Mouse (Mus musculus) cortical plate, adult 2 months (tissue): ENCODE data around the gene Zbtb16. TPM values are rescaled to one million over a fixed set of nuclear protein-coding genes. Genes with fewer than 3 reads are reported as not detected.

Experiments used
- H3K27ac ChIP-seq: fragments of 200-500 bp; 2 replicates; pipeline ENCODE4 v1.5.1; 2012; ENCODE audit warnings: low read length, control low read depth, inconsistent platforms; ENCODE audit not compliant: insufficient read depth
- H3K4me1 ChIP-seq: fragments of 200-500 bp; 2 replicates; pipeline ENCODE4 v1.6.1; 2011; ENCODE audit warnings: low read length; ENCODE audit not compliant: control insufficient read depth, insufficient read depth
- H3K4me3 ChIP-seq: fragments of 200-500 bp; 2 replicates; pipeline ENCODE4 v1.5.1; 2011; ENCODE audit warnings: mild to moderate bottlenecking, low read length, control low read depth; ENCODE audit not compliant: insufficient read depth
- CTCF ChIP-seq: fragments of 200-500 bp; IDR thresholded peaks from 2 replicates; pipeline ENCODE4 v1.5.1; 2011; ENCODE audit warnings: mild to moderate bottlenecking, control low read depth, low read length; ENCODE audit not compliant: insufficient read depth; ENCODE audit errors: extremely low read depth
- POLR2A ChIP-seq: fragments of 200-500 bp; IDR thresholded peaks from 2 replicates; pipeline ENCODE4 v1.6.1; 2011; ENCODE audit warnings: mild to moderate bottlenecking, low read length, control low read depth; ENCODE audit not compliant: insufficient read depth; ENCODE audit errors: extremely low read depth
- polyA plus RNA-seq: library from polyadenylated mRNA; depleted of rRNA; stranded (reverse); fragments of >200 nt; gene quantifications from 2 replicates; pipeline ENCODE4 v1.2.3, GENCODE M21; 2012

The Zbtb16 gene
- polyA plus RNA-seq, 1 experiment = 22.0 TPM

DNA sequence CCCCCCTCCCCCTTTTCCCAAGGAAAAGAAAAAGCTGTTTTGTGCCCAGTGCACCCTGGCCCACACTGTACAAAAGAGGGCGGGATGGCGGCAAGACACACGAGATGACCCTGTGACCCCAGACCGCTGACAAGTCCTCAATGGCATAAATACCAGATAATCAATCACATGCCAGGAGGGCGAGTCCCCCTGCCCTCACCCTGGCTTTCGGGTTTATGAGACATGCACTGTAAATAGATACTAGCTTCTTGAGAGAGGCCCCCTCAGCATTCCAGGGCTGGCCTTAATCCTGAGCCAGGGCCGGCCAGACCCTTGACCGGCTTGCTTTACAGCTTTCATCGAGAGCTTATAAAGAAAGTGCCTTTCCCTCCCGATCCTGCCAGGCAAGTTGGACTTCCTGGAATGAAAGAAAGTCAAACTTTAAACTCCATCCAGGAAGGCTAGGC lies 141.4 kb downstream of the Zbtb16 start:
- Histone ChIP-seq H3K4me3 (no peak overlapping the region), H3K27ac (no peak overlapping the region), H3K4me1 (0 out of 2 replicates have a peak, but pooled peaks cover 3% of the 10 kb centered on the region)
- TF ChIP-seq CTCF (no peak), POLR2A (no peak)

DNA sequence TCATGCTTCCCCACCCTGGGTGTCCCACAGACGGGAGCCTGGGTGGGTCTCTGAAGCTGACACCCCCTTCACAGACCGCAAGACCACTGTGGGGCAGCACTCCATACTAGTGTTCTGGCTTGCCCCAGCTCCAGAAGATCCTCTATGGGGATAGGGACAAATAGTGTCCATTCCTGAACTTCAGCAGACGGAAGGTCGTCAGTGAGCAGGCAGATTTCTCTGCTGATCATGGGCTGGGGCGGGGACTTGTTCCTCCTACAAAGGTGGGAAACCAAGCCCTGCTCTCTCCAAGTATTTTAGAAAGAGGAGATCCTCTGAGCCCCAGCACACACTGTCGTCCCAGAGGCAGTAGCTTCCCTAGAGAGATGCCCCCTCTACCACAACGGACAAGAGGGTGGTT lies 142.3 kb downstream of the Zbtb16 start:
- H3K4me3 ChIP-seq = no peak overlapping the region
- TF ChIP-seq CTCF (no peak), POLR2A (no peak)
- H3K4me1 ChIP-seq = 0 out of 2 replicates have a peak, but pooled peaks cover 3% of the 10 kb centered on the region
- no peak overlapping the region for H3K27ac ChIP-seq

DNA sequence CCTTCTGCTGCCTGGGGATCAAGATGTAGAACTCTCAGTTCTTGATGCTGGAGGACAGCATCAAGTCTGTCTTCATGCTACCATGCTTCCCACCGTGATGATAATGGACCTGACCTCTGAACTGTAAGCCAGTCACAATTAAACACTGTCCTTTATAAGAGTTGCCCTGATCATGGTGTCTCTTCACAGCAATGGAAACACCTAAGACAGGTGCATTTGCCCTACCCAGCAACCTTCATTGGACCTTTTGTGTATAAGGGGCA lies 146.4 kb downstream of the Zbtb16 start:
- H3K4me1 ChIP-seq = peaks cover 6% of the 10 kb centered on the region; the same call in 1 of the 2 replicates
- TF ChIP-seq POLR2A = no peak
- TF ChIP-seq CTCF = no peak
- H3K27ac ChIP-seq = no peak overlapping the region
- H3K4me3 ChIP-seq = no peak overlapping the region

DNA sequence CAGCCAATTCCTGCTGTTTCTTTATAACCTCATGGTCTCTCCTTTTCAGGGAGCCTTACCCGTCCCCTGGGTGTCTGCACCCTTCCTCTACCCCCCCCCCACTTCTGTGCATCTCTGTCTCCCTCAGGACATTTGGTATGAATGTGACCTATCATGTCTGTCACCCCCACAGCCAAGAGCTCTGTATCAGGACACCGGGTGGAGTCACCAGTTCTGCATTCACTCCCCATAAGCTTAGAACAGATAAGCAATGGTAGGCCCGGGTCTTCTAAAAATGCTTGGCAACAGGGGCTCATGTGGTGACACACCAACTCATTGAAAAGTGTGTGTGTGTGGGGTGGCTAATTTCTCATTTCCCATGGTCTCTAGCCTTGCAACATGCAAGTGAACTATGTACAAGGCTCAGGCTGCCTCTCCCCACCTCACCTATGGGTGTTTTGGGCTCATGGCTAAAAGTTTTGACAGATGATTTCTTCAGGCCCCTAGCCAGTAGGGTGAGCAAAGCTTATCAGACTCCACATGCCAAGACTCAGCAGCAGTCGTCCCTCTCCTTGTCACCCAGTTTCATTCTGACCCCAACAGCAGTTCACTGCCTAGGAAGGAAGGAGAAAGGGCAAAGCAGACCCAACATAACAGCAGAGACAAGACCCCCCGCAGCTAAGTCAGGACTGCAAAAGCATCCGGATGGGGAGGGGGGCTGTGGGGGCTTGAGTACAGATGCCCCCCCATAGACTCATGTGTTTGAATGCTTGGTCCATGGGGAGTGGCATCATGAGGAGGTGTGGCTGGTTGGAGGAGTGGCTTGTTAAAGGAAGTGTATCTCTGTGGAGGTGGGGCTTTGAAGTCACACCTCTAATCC lies 146.9 kb downstream of the Zbtb16 start:
- Histone ChIP-seq H3K27ac (no peak overlapping the region), H3K4me3 (no peak overlapping the region), H3K4me1 (peaks cover 7% of the 10 kb centered on the region; the same call in 1 of the 2 replicates)
- TF ChIP-seq CTCF (no peak), POLR2A (no peak)

DNA sequence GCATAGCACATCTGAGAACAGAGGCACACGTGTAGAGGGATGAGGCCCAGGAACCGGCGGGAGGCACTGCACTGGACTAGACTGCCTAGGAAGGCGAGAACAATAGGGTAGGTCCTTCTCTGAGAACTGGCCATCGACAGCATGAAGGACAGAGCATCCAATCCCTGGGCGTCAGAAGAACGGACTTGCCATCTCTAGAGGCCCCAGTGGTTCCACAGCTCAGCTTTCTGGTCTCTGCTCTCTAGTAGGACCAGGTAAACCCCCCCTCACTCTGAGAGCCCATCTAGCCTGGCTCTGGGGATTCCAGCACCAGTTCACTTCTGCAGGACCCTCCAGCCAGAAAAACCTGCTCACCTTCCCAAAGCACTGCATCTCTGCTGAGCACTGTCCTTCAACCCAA lies 148.1 kb downstream of the Zbtb16 start:
- Histone ChIP-seq H3K4me1 (peaks cover 4% of the 10 kb centered on the region; the same call in 1 of the 2 replicates), H3K4me3 (no peak overlapping the region), H3K27ac (no peak overlapping the region)
- no peak for TF ChIP-seq CTCF
- no peak for TF ChIP-seq POLR2A

DNA sequence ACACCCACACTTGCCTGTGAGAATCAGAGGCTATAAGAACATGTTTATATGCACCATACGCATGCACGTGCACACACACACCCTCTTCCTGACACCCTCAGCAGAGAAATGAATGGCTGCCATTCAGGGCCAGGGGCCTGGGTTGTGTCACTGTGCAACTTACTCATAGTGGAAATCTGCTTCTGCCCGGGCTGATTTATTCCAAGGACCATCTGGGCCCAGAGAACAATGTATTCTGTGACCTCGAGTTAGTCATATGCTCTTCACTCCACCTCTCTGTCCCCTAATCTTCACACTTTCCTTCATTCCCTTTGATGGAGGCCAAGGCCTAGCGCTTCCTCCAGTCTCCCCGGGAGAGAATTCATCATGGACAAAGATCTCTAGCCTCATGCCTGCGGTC lies 150.3 kb downstream of the Zbtb16 start:
- peaks cover 4% of the 10 kb centered on the region; the same call in 1 of the 2 replicates for H3K4me1 ChIP-seq
- TF ChIP-seq CTCF (no peak), POLR2A (no peak)
- no peak overlapping the region for H3K4me3 ChIP-seq
- no peak overlapping the region for H3K27ac ChIP-seq

DNA sequence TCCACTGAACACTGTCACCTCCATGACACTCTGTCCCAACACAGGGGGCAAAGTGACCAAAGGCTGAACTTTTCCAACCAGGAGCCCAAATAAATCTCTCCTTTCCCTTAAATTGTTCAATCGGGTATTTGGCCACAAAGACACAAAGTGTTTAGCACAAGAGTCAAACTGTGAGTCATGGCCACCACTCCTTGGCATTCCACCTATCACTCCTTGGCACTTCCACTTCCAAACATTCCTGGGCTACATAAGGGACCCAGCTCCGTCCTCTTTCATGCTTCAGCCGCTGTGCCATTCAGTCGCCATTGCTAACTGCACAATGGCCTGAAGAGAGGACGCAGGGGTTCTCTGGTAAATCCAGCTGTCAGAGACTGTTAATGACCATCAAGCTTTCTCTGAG lies 151.9 kb downstream of the Zbtb16 start:
- Histone ChIP-seq H3K4me3 (no peak overlapping the region), H3K27ac (no peak overlapping the region), H3K4me1 (peaks cover 4% of the 10 kb centered on the region; the same call in 1 of the 2 replicates)
- no peak for TF ChIP-seq CTCF
- no peak for TF ChIP-seq POLR2A

DNA sequence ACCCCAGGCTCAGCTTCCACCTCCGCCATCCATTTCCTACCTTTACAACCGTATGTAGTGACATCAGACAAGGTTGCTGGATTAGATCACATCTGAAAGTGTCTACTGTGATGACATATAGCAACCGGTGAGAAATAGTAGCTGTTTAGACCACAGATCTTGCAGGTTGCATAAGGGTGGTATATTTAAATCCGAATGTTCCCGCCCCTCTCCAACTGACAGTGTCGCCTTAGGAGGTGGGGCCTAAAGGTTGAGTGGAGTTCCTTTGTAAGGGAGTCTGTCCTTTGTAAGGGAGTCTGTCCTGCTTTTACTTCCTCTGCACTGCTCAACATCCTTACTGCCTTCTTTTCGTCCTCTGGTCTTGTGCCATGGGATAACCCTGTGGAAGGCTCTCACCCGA lies 154.8 kb downstream of the Zbtb16 start:
- Histone ChIP-seq H3K27ac (no peak overlapping the region), H3K4me1 (peaks cover 5% of the 10 kb centered on the region; the same call in 1 of the 2 replicates), H3K4me3 (no peak overlapping the region)
- TF ChIP-seq CTCF (no peak), POLR2A (no peak)

DNA sequence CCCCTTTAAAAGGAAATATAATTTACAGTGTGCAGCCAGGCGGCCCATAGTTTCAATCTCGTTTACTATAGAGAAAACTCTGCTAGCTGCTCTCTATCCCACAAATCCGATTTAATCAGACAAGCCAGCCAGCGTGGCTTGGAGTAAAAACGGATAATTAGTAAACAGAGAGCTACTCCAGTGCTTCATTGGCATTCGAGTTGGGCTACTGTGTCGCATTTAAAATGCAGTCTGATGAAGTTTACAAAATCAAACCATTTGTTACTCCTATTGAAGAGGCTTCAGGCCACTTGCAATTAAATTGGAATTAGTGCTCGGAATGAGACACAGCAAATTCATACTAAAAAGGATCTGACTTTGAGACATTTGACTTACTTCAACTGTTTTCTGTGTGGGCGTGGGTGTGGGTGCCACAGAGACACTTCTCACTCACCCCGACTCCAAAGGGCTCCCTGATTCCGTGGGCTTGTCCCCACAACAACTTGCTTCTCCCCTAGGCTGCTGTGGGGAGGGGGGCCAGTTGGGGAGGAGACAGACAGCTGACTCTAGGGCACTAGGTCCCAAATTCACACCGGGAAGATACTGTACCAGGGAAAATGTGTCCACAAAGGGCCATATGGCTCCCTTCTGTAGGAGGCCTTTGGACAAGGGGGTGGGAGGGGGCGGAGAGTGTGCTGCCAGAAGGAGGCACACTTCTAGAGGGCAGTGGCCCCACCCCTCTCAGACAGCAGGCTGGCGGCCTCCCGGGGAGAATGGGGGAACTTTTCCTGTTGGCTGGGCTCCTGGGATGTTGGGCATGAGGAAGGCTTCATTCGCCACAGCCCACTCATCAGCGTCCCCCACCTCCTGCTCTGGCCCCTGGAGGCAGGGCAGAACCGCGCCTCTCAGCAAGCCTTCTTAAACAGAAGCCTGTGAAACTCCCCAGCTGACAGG lies 157.3 kb downstream of the Zbtb16 start:
- Histone ChIP-seq H3K4me3 (no peak overlapping the region), H3K4me1 (peaks cover 11% of the 10 kb centered on the region), H3K27ac (0 out of 2 replicates have a peak overlapping the region, but pooled peaks have one; percentile 19)
- TF ChIP-seq POLR2A (no peak), CTCF (no peak)
